ENCODE assay signal across 11 mouse cellular contexts in genomic region chr3:84217118-84217960, GRCm38 (mm10). TPM values are rescaled to one million over a fixed set of nuclear protein-coding genes. Genes with fewer than 3 reads are reported as not detected.
DNase-seq lines count a peak whose midpoint lies in the region; ATAC-seq and TF ChIP-seq lines count a peak whose summit lies in the region.
"Had no signal": no experiment of that assay in that cellular context is flagged by ENCODE, and none has a peak within 500 bp of the region (broad histone marks: within the 10 kb centered on the region; RNA-seq: fewer than 3 reads in every experiment).

No protein-coding gene starts in this region.

- no peak for DNase-seq in neural tube, embryonic 11.5 days (ENCODE audit: low spot score)
- no peak for DNase-seq in neural tube, embryonic 10.5 days (ENCODE audit: extremely low spot score, low spot score)
- DNase-seq in embryonic facial prominence, embryonic 14.5 days (ENCODE audit: low spot score) = no peak
- DNase-seq in urinary bladder, adult 2 months (ENCODE audit: low spot score) = no peak
- no peak for DNase-seq in thymus, postnatal 10 days (ENCODE audit: low spot score in 2 of 2)
- DNase-seq in heart, postnatal 4 days = no peak
- DNase-seq: liver had no signal

- H3K9me3 ChIP-seq in neural tube, embryonic 11.5 days (ENCODE audit: control insufficient read depth, low read length) = no peaks in the 10 kb centered on the region
- H3K9me3 ChIP-seq in embryonic facial prominence, embryonic 14.5 days (ENCODE audit: control insufficient read depth, low read length) = no peaks in the 10 kb centered on the region
- no peaks in the 10 kb centered on the region for H3K9me3 ChIP-seq in hindbrain, embryonic 15.5 days
- H3K9me3 ChIP-seq: G1E; heart, embryonic 15.5 days had no signal

- no peak for TF ChIP-seq CTCF in olfactory bulb, adult 2 months (IDR thresholded peaks at IDR 0.05; ENCODE audit: insufficient read depth, low read depth, low read length)

- TF ChIP-seq POLR2A in olfactory bulb, adult 2 months (IDR thresholded peaks at IDR 0.05; ENCODE audit: insufficient read depth, low read depth, low read length) = no peak

- H3K4me1 ChIP-seq in neural tube, embryonic 11.5 days (ENCODE audit: control insufficient read depth, insufficient read depth, low read length) = peaks cover 20% of the 10 kb centered on the region
- peaks cover 46% of the 10 kb centered on the region for H3K4me1 ChIP-seq in embryonic facial prominence, embryonic 14.5 days (ENCODE audit: control insufficient read depth, insufficient read depth, low read length)
- H3K4me1 ChIP-seq in hindbrain, embryonic 15.5 days (replicated peaks) = peaks cover 75% of the 10 kb centered on the region
- H3K4me1 ChIP-seq in olfactory bulb, adult 2 months (ENCODE audit: control insufficient read depth, insufficient read depth, low read length) = peaks cover 38% of the 10 kb centered on the region

- no peak overlapping the region for H3K27ac ChIP-seq in neural tube, embryonic 11.5 days (ENCODE audit: low read depth, low read length)
- H3K27ac ChIP-seq in embryonic facial prominence, embryonic 14.5 days (replicated peaks; ENCODE audit: low read depth, low read length) = 0 out of 2 replicates have a peak overlapping the region, but pooled peaks have one; percentile 4
- H3K27ac ChIP-seq in hindbrain, embryonic 15.5 days (replicated peaks) = peak overlapping the region; percentile 67
- peak overlapping the region; percentile 39 for H3K27ac ChIP-seq in olfactory bulb, adult 2 months (ENCODE audit: insufficient read depth, low read depth, low read length)
- H3K27ac ChIP-seq: heart, embryonic 15.5 days had no signal

- H3K4me2 ChIP-seq in neural tube, embryonic 11.5 days (ENCODE audit: low read depth) = peak overlapping the region; percentile 70
- peak overlapping the region; percentile 66; the same call in 1 of the 2 replicates for H3K4me2 ChIP-seq in embryonic facial prominence, embryonic 14.5 days (ENCODE audit: low read depth, low read length)
- peak overlapping the region; percentile 78 for H3K4me2 ChIP-seq in hindbrain, embryonic 15.5 days
- H3K4me2 ChIP-seq: heart, embryonic 15.5 days had no signal

- no peaks in the 10 kb centered on the region for H3K36me3 ChIP-seq in neural tube, embryonic 11.5 days (ENCODE audit: control insufficient read depth, insufficient read depth, low read length)
- H3K36me3 ChIP-seq in embryonic facial prominence, embryonic 14.5 days (ENCODE audit: control insufficient read depth, insufficient read depth, low read length) = no peaks in the 10 kb centered on the region
- no peaks in the 10 kb centered on the region for H3K36me3 ChIP-seq in hindbrain, embryonic 15.5 days
- H3K36me3 ChIP-seq: G1E; heart, embryonic 15.5 days had no signal

- no peak overlapping the region for H3K9ac ChIP-seq in neural tube, embryonic 11.5 days (ENCODE audit: low read length)
- 0 out of 2 replicates have a peak overlapping the region, but pooled peaks have one; percentile 20 for H3K9ac ChIP-seq in embryonic facial prominence, embryonic 14.5 days (ENCODE audit: low read depth, low read length)
- peak overlapping the region; percentile 40; the same call in 1 of the 2 replicates for H3K9ac ChIP-seq in hindbrain, embryonic 15.5 days
- H3K9ac ChIP-seq: heart, embryonic 15.5 days had no signal

- ATAC-seq in neural tube, embryonic 11.5 days (ENCODE audit: insufficient read depth, low FRiP score, low TSS enrichment) = no peak
- ATAC-seq in embryonic facial prominence, embryonic 14.5 days (ENCODE audit: low read depth) = no peak
- ATAC-seq in hindbrain, embryonic 15.5 days (ENCODE audit: low FRiP score, low read depth) = no peak

- 56% methylated on average over 12 of the region's 12 CpGs for WGBS in neural tube, embryonic 11.5 days
- WGBS in embryonic facial prominence, embryonic 14.5 days = 63% methylated on average over 12 of the region's 12 CpGs
- 42% methylated on average over 12 of the region's 12 CpGs for WGBS in hindbrain, embryonic 15.5 days
- 31% methylated on average over 12 of the region's 12 CpGs for WGBS in olfactory bulb, adult 2 months

- no peak overlapping the region for H3K4me3 ChIP-seq in neural tube, embryonic 11.5 days (ENCODE audit: low read depth, low read length)
- H3K4me3 ChIP-seq in embryonic facial prominence, embryonic 14.5 days (ENCODE audit: low read depth, low read length) = no peak overlapping the region
- peak overlapping the region; percentile 60 for H3K4me3 ChIP-seq in hindbrain, embryonic 15.5 days
- H3K4me3 ChIP-seq in olfactory bulb, adult 2 months (ENCODE audit: insufficient read depth, low read depth, low read length) = no peak overlapping the region; the same call in 1 of the 2 replicates
- H3K4me3 ChIP-seq: heart, embryonic 15.5 days had no signal

- no peaks in the 10 kb centered on the region for H3K27me3 ChIP-seq in neural tube, embryonic 11.5 days (ENCODE audit: control insufficient read depth, insufficient read depth, low read length)
- no peaks in the 10 kb centered on the region for H3K27me3 ChIP-seq in embryonic facial prominence, embryonic 14.5 days (replicated peaks; ENCODE audit: control insufficient read depth, insufficient read depth, low read length)
- no peaks in the 10 kb centered on the region for H3K27me3 ChIP-seq in hindbrain, embryonic 15.5 days

RNA-seq across cellular contexts. Expression of gene Gm6525, which starts 43.4 kb away (rescaled TPM):
- 0.76 and 0.95 TPM in 2 replicates for polyA plus RNA-seq in neural tube, embryonic 11.5 days (2014; fragmentation: Nextera tagmentation; extraction: Ambion mirVana)
- 0.50 and 0.60 TPM in 2 replicates for polyA plus RNA-seq in embryonic facial prominence, embryonic 14.5 days (2014; fragmentation: Nextera tagmentation; extraction: Ambion mirVana)
- 2.1 and 2.3 TPM in 2 replicates for polyA plus RNA-seq in hindbrain, embryonic 15.5 days (2015; fragmentation: Nextera tagmentation; extraction: Ambion mirVana)
- polyA plus RNA-seq in olfactory bulb, adult 2 months (2012; ENCODE audit: insufficient read depth, insufficient read length, low replicate concordance, missing spikeins) = not detected in 2 replicates
- not detected in 2 replicates for polyA plus RNA-seq in urinary bladder, adult 2 months (2012; rRNA removed)
- not detected for total RNA-seq in heart, postnatal 4 days (2021)
- polyA plus RNA-seq: G1E had no signal
